Mouse (Mus musculus) fibroblast of lung, adult 2 months (primary cell): ENCODE data around the gene Zbtb7b.

Experiments used
- DNase-seq: peaks from one replicate; pipeline ENCODE4 v3.0.0-alpha.2; 2011; ENCODE audit warnings: low read depth

Zbtb7b gene

GRCm38 (mm10) chr3:89337062-89337720 lies 57.4 kb downstream of the Zbtb7b start:
- no peak for DNase-seq

GRCm38 (mm10) chr3:89336529-89336928 lies 58.0 kb downstream of the Zbtb7b start:
- no peak for DNase-seq

- no peak for DNase-seq
Measured at GRCm38 (mm10) chr3:89333053-89333452, 61.5 kb downstream of the Zbtb7b start.

- no peak for DNase-seq
Measured at GRCm38 (mm10) chr3:89332476-89332875, 62.1 kb downstream of the Zbtb7b start.

- DNase-seq = no peak
Measured at GRCm38 (mm10) chr3:89332013-89332412, 62.6 kb downstream of the Zbtb7b start.

- DNase-seq = no peak
Measured at GRCm38 (mm10) chr3:89331561-89331960, 63.0 kb downstream of the Zbtb7b start.

GRCm38 (mm10) chr3:89330948-89331347 lies 63.6 kb downstream of the Zbtb7b start:
- DNase-seq = no peak

- DNase-seq = no peak
Measured at GRCm38 (mm10) chr3:89330346-89330745, 64.2 kb downstream of the Zbtb7b start.

- no peak for DNase-seq
Measured at GRCm38 (mm10) chr3:89328623-89329022, 66.0 kb downstream of the Zbtb7b start.
